Mouse (Mus musculus): ENCODE measurements around the gene Rbm34. TPM values are rescaled to one million over a fixed set of nuclear protein-coding genes. Genes with fewer than 3 reads are reported as not detected.
"Not testable (repeated sequence)": the region's sequence is repeated elsewhere in the genome, so short reads cannot be mapped to it uniquely, and the experiment has no call there.

Gene Rbm34
- polyA plus RNA-seq, 1 experiment from 2014 or later = 16.8 TPM

- peaks cover 5% of the 10 kb centered on the region; the same call in 1 of the 2 replicates for H3K36me3 ChIP-seq
- 60% methylated on average over 2 of the region's 2 CpGs for WGBS
- no peak overlapping the region for H3K4me3 ChIP-seq
- H3K9me3 ChIP-seq (replicated peaks) = no peaks in the 10 kb centered on the region
- peaks cover 35% of the 10 kb centered on the region for H3K4me1 ChIP-seq (replicated peaks)
- no peak for ATAC-seq (ENCODE audit: insufficient number of reproducible peaks, low FRiP score)
- H3K9ac ChIP-seq = no peak overlapping the region
- no peaks in the 10 kb centered on the region for H3K27me3 ChIP-seq (replicated peaks)
- H3K4me2 ChIP-seq = no peak overlapping the region
- peak overlapping the region; percentile 9 for H3K27ac ChIP-seq (ENCODE audit: poor library complexity, severe bottlenecking)
Observed at GRCm38 (mm10) chr8:126919255-126919654, 51.6 kb downstream of the Rbm34 start.

GRCm38 (mm10) chr8:126918356-126918755 is 52.5 kb downstream of the Rbm34 start:
- Histone ChIP-seq H3K4me2 (no peak overlapping the region), H3K36me3 (peaks cover 5% of the 10 kb centered on the region; the same call in 1 of the 2 replicates), H3K9me3 (replicated peaks) (no peaks in the 10 kb centered on the region), H3K4me3 (no peak overlapping the region), H3K4me1 (replicated peaks) (peaks cover 42% of the 10 kb centered on the region), H3K9ac (no peak overlapping the region), H3K27me3 (replicated peaks) (no peaks in the 10 kb centered on the region), H3K27ac (ENCODE audit: poor library complexity, severe bottlenecking) (no peak overlapping the region)
- 82% methylated on average over 1 of the region's 1 CpGs for WGBS
- no peak for ATAC-seq (ENCODE audit: insufficient number of reproducible peaks, low FRiP score)

GRCm38 (mm10) chr8:126917179-126917905 is 53.5 kb downstream of the Rbm34 start:
- H3K9ac ChIP-seq = no peak overlapping the region
- H3K4me2 ChIP-seq = no peak overlapping the region
- 24% methylated on average over 6 of the region's 6 CpGs for WGBS
- H3K4me1 ChIP-seq (replicated peaks) = peaks cover 49% of the 10 kb centered on the region
- no peak overlapping the region for H3K27ac ChIP-seq (ENCODE audit: poor library complexity, severe bottlenecking)
- no peak for ATAC-seq (ENCODE audit: insufficient number of reproducible peaks, low FRiP score)
- H3K36me3 ChIP-seq = no peaks in the 10 kb centered on the region
- no peaks in the 10 kb centered on the region for H3K9me3 ChIP-seq (replicated peaks)
- no peaks in the 10 kb centered on the region for H3K27me3 ChIP-seq (replicated peaks)
- H3K4me3 ChIP-seq = no peak overlapping the region

DNA sequence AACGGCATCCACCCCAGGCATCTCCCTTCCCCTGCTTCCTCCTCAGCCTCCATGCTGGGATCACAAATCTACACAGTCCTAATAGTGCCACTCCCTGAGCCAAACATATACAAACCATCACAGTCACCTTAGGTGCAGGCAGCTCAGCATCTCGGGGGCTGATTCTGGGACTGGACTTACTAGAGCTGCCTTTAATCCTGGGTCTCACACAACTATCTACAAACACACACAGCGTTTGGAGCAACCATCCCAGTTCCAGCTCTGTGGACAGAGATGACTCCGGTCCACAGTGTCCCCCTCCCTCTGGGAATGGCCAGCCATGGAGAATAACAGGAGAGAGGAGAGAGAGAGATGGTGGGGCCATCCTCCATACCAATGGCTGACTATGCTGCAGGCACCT is 54.3 kb downstream of the Rbm34 start:
- WGBS = 81% methylated on average over 4 of the region's 4 CpGs
- Histone ChIP-seq H3K4me3 (no peak overlapping the region), H3K27ac (ENCODE audit: poor library complexity, severe bottlenecking) (no peak overlapping the region), H3K4me1 (replicated peaks) (peaks cover 49% of the 10 kb centered on the region), H3K4me2 (no peak overlapping the region), H3K9ac (no peak overlapping the region), H3K36me3 (no peaks in the 10 kb centered on the region), H3K9me3 (replicated peaks) (no peaks in the 10 kb centered on the region), H3K27me3 (replicated peaks) (no peaks in the 10 kb centered on the region)
- no peak for ATAC-seq (ENCODE audit: insufficient number of reproducible peaks, low FRiP score)

DNA sequence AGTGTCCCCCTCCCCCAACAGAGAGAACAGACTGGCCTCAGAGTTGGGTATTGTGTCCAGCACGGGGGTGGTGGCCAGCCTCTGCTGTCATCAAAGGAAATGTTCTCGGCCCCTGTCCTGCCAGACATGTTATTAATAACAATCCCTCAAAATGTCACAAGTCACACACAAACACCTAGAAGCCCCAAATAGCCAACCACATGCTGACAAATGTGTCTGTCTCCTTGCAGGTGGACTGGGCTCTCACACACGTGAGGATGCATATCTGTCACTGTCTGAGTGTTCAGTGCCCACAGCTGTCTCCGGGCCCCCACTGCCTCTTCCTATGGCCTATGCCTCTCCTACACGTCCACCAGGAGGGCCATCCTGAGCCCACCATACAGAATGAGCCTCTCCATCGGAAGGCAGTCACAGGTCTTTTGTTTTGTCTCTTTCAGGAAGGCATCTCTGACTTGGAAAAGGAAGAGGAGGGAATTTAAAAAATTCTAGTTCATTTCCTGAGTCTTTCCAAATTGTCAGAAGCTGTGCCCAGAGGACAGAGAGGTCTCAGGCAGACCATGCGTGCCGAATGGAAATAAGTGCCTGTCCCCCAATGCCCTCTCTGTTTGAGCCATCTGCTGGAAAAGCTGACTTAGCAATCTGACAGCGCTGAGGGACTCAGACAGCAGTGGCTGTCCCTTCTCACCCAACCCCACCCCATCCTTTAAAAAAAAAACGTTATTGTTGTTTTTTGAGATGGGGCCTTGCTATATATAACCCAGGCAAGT is 56.1 kb downstream of the Rbm34 start:
- Histone ChIP-seq H3K36me3 (no peaks in the 10 kb centered on the region), H3K4me2 (no peak overlapping the region), H3K4me1 (replicated peaks) (peaks cover 50% of the 10 kb centered on the region), H3K9me3 (replicated peaks) (no peaks in the 10 kb centered on the region), H3K27ac (ENCODE audit: poor library complexity, severe bottlenecking) (no peak overlapping the region), H3K9ac (no peak overlapping the region), H3K4me3 (no peak overlapping the region), H3K27me3 (replicated peaks) (no peaks in the 10 kb centered on the region)
- WGBS = 27% methylated on average over 10 of the region's 10 CpGs
- no peak for ATAC-seq (ENCODE audit: insufficient number of reproducible peaks, low FRiP score)

GRCm38 (mm10) chr8:126914107-126914490 is 56.8 kb downstream of the Rbm34 start:
- H3K36me3 ChIP-seq = not testable (repeated sequence)

DNA sequence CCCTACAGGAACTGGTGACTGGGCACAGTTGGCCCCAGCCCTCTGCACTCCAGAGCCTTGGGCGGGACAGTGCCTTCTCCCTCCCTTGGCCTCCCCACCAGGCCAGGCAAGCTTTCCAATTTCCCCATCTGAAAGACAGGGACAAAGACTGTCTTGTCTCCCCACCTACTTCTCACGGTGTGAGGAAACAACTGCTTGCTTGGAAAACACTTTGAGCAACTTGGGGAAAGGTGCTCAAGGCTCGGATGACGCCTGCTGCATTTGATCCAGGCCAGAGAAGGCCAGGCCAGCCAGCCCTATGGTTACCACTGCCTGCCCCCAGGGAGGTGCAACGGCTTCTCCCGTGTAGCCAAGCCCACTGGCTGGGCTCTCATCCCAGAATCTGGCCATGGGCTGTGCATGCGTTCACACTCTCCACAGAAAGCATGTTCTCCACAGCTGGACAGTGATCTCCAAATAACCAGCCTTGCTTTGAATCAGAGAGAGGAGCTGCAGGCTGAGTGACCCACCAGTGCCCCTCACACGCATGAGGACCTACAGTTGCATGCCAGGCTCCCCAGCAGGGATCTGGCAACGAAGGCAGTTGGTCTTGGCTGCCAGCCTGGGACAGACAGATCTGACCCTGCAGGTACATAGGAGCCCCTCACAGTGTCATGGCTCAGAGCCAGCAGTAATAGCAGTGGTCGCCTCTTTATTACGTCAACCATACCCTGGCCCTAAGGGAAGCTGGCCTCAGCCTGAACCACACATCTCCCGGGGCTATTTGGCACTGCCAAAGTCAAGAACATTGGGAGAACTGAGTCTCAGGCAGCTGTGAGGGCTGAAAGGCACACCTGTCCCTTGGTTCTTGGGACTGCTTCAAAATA is 57.4 kb downstream of the Rbm34 start:
- no peak for ATAC-seq (ENCODE audit: insufficient number of reproducible peaks, low FRiP score)
- no peak overlapping the region for H3K4me3 ChIP-seq
- H3K27ac ChIP-seq (ENCODE audit: poor library complexity, severe bottlenecking) = no peak overlapping the region
- no peak overlapping the region for H3K9ac ChIP-seq
- H3K9me3 ChIP-seq (replicated peaks) = no peaks in the 10 kb centered on the region
- peaks cover 51% of the 10 kb centered on the region for H3K4me1 ChIP-seq (replicated peaks)
- no peaks in the 10 kb centered on the region for H3K27me3 ChIP-seq (replicated peaks)
- H3K36me3 ChIP-seq = no peaks in the 10 kb centered on the region
- WGBS = 55% methylated on average over 12 of the region's 12 CpGs
- H3K4me2 ChIP-seq = no peak overlapping the region

More at GRCm38 (mm10) chr8:126914107-126914490, 56.8 kb downstream of the Rbm34 start:
- WGBS = 66% methylated on average over 10 of the region's 10 CpGs
- peaks cover 50% of the 10 kb centered on the region for H3K4me1 ChIP-seq (replicated peaks)
- H3K27me3 ChIP-seq (replicated peaks); H3K27ac ChIP-seq (ENCODE audit: poor library complexity, severe bottlenecking); H3K4me3 ChIP-seq; H3K9ac ChIP-seq; H3K9me3 ChIP-seq (replicated peaks); ATAC-seq (ENCODE audit: insufficient number of reproducible peaks, low FRiP score); H3K4me2 ChIP-seq: not testable (repeated sequence)

DNA sequence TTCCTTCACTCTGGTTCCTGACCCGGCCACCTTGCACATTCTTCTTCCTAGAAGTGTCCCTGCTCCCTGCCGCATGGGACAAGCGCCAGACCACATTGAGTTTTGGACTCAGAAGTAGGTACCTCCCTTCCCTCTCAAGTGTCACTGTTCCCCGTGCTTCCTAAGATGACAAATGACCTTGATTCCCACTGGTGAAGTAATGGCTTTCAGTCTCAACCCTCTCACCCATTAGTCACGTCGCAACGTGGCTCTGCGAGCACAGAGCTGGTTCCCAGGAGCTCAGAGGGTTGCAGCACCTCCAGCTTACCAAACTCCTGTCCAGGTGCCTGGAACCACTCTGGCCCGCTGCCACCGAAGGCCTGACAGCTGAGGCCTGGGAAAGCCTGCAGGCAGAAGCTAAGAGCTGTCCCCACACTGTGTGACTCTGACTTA is 61.5 kb downstream of the Rbm34 start:
- Histone ChIP-seq H3K4me2 (no peak overlapping the region), H3K9ac (0 out of 2 replicates have a peak overlapping the region, but pooled peaks have one; percentile 9), H3K4me1 (replicated peaks) (peaks cover 30% of the 10 kb centered on the region), H3K36me3 (no peaks in the 10 kb centered on the region), H3K27me3 (replicated peaks) (no peaks in the 10 kb centered on the region), H3K4me3 (no peak overlapping the region), H3K27ac (ENCODE audit: poor library complexity, severe bottlenecking) (no peak overlapping the region; the same call in 1 of the 2 replicates), H3K9me3 (replicated peaks) (no peaks in the 10 kb centered on the region; the same call in 1 of the 2 replicates)
- ATAC-seq (ENCODE audit: insufficient number of reproducible peaks, low FRiP score) = no peak
- 67% methylated on average over 10 of the region's 10 CpGs for WGBS

GRCm38 (mm10) chr8:126908805-126909204 is 62.1 kb downstream of the Rbm34 start:
- Histone ChIP-seq H3K4me2 (no peak overlapping the region), H3K9me3 (replicated peaks) (no peaks in the 10 kb centered on the region; the same call in 1 of the 2 replicates), H3K9ac (no peak overlapping the region), H3K36me3 (no peaks in the 10 kb centered on the region), H3K4me3 (no peak overlapping the region), H3K27ac (ENCODE audit: poor library complexity, severe bottlenecking) (no peak overlapping the region), H3K4me1 (replicated peaks) (peaks cover 27% of the 10 kb centered on the region), H3K27me3 (replicated peaks) (no peaks in the 10 kb centered on the region)
- WGBS = 56% methylated on average over 6 of the region's 6 CpGs
- ATAC-seq (ENCODE audit: insufficient number of reproducible peaks, low FRiP score) = no peak

- ATAC-seq (ENCODE audit: insufficient number of reproducible peaks, low FRiP score) = no peak
- no peaks in the 10 kb centered on the region; the same call in 1 of the 2 replicates for H3K9me3 ChIP-seq (replicated peaks)
- H3K9ac ChIP-seq = no peak overlapping the region
- no peaks in the 10 kb centered on the region for H3K36me3 ChIP-seq
- no peak overlapping the region for H3K4me2 ChIP-seq
- H3K4me1 ChIP-seq (replicated peaks) = peaks cover 18% of the 10 kb centered on the region
- no peaks in the 10 kb centered on the region for H3K27me3 ChIP-seq (replicated peaks)
- H3K4me3 ChIP-seq = no peak overlapping the region
- WGBS = 83% methylated on average over 9 of the region's 9 CpGs
- H3K27ac ChIP-seq (ENCODE audit: poor library complexity, severe bottlenecking) = no peak overlapping the region
Observed at GRCm38 (mm10) chr8:126907968-126908367, 62.9 kb downstream of the Rbm34 start.

DNA sequence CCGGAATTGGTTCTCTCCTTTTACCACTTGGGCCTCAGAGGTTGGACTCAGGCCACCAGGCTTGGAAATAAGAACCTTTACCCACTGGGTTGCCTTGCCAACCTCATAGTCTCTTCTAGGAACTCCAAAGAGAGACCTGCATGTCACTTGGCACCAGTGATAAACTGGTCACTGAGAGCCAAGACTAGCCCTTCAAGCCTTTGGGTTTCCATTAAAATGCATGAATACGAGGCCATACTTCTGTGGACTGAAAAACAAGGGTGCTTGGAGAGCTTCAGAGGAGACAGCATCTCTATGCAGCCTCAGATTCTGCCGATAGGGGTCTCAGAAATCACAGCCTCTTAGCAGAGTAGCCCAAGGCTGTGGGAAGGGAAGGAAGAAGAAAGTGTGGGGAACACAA is 63.5 kb downstream of the Rbm34 start:
- H3K27me3 ChIP-seq (replicated peaks) = no peaks in the 10 kb centered on the region
- ATAC-seq (ENCODE audit: insufficient number of reproducible peaks, low FRiP score) = no peak
- 71% methylated on average over 3 of the region's 3 CpGs for WGBS
- no peaks in the 10 kb centered on the region; the same call in 1 of the 2 replicates for H3K9me3 ChIP-seq (replicated peaks)
- no peaks in the 10 kb centered on the region for H3K36me3 ChIP-seq
- H3K9ac ChIP-seq = no peak overlapping the region
- no peak overlapping the region for H3K4me3 ChIP-seq
- peaks cover 15% of the 10 kb centered on the region for H3K4me1 ChIP-seq (replicated peaks)
- H3K27ac ChIP-seq (ENCODE audit: poor library complexity, severe bottlenecking) = no peak overlapping the region
- H3K4me2 ChIP-seq = no peak overlapping the region

Data from heart, embryonic 12.5 days (tissue).